13 mouse cellular contexts compared by ENCODE assay signal in the genomic region with DNA sequence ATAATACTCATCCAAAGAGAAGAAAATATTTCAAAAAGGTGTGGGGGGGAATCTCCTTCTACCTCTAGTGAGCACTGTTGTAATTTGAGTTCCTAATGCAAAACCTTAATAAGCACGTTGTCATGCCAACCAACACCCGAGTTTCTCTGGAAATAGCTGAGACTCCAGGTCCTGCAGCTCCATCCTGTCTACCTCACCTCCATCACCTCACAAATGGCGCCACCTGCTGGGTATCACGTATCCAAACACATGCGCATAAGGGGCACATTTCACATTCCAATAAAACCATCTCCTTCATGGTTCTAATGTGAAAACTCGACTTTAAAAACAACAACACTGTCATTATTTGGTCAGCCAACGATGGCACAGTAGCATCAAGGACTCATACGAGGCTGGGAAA. TPM values are rescaled to one million over a fixed set of nuclear protein-coding genes. Genes with fewer than 3 reads are reported as not detected.
DNase-seq lines count a peak whose midpoint lies in the region; ATAC-seq and TF ChIP-seq lines count a peak whose summit lies in the region.
"Had no signal": no experiment of that assay in that cellular context is flagged by ENCODE, and none has a peak within 500 bp of the region (broad histone marks: within the 10 kb centered on the region; RNA-seq: fewer than 3 reads in every experiment).

No protein-coding gene starts in this region.

- H3K27me3 ChIP-seq in liver, adult 2 months (ENCODE audit: control insufficient read depth, insufficient read depth, low read length), result no peaks in the 10 kb centered on the region
- H3K27me3 ChIP-seq in liver, embryonic 12.5 days (replicated peaks), result no peaks in the 10 kb centered on the region
- no peaks in the 10 kb centered on the region for H3K27me3 ChIP-seq in midbrain, embryonic 14.5 days (ENCODE audit: control insufficient read depth, insufficient read depth, low read length)

- no peak for TF ChIP-seq POLR2A in liver, adult 2 months (IDR thresholded peaks at IDR 0.05; ENCODE audit: extremely low read depth, insufficient read depth, low read length)

- no peak overlapping the region for H3K4me3 ChIP-seq in liver, adult 2 months (ENCODE audit: insufficient read depth, low read depth, low read length)
- no peak overlapping the region for H3K4me3 ChIP-seq in liver, embryonic 12.5 days
- H3K4me3 ChIP-seq in midbrain, embryonic 14.5 days (replicated peaks; ENCODE audit: low read depth, low read length), result no peak overlapping the region

- no peak overlapping the region for H3K9ac ChIP-seq in liver, adult 2 months (ENCODE audit: low read depth, low read length)
- H3K9ac ChIP-seq in liver, embryonic 12.5 days, result no peak overlapping the region
- H3K9ac ChIP-seq in midbrain, embryonic 14.5 days (replicated peaks; ENCODE audit: low read length), result no peak overlapping the region

- H3K9me3 ChIP-seq in liver, embryonic 12.5 days (replicated peaks), result no peaks in the 10 kb centered on the region
- H3K9me3 ChIP-seq in midbrain, embryonic 14.5 days (ENCODE audit: control insufficient read depth, low read length), result peaks cover 4% of the 10 kb centered on the region; the same call in 1 of the 2 replicates

- no peaks in the 10 kb centered on the region for H3K36me3 ChIP-seq in liver, adult 2 months (ENCODE audit: control insufficient read depth, insufficient read depth, low read length)
- H3K36me3 ChIP-seq in liver, embryonic 12.5 days, result no peaks in the 10 kb centered on the region
- H3K36me3 ChIP-seq in midbrain, embryonic 14.5 days (ENCODE audit: control insufficient read depth, insufficient read depth, low read length), result no peaks in the 10 kb centered on the region

- no peak for ATAC-seq in liver, embryonic 12.5 days
- no peak for ATAC-seq in midbrain, embryonic 14.5 days (ENCODE audit: low FRiP score, low TSS enrichment)

- TF ChIP-seq CTCF in liver, adult 2 months (IDR thresholded peaks at IDR 0.05; ENCODE audit: low read depth, low read length), result peak; percentile 18; the same call in 1 of the 2 replicates

- no peaks in the 10 kb centered on the region for H3K4me1 ChIP-seq in liver, adult 2 months (ENCODE audit: control insufficient read depth, insufficient read depth, low read length)
- H3K4me1 ChIP-seq in liver, embryonic 12.5 days, result no peaks in the 10 kb centered on the region
- no peaks in the 10 kb centered on the region for H3K4me1 ChIP-seq in midbrain, embryonic 14.5 days (ENCODE audit: control insufficient read depth, insufficient read depth, low read length)

- DNase-seq in adrenal gland, postnatal 36 days, result peak; percentile 24 to 42
- DNase-seq in adrenal gland, postnatal 10 days, result no peak
- no peak for DNase-seq in liver, adult 2 months (ENCODE audit: extremely low read depth, low read depth, low spot score)
- peak; percentile 83 for DNase-seq in ZHBTc4 (ENCODE audit: low read depth, low spot score)
- peak; percentile 26 for DNase-seq in retina, embryonic 14.5 days (ENCODE audit: low spot score)
- DNase-seq in midbrain, embryonic 14.5 days, result no peak
- DNase-seq in ovary, postnatal 14 days (ENCODE audit: low spot score), result no peak
- DNase-seq: cerebellum, adult 11 months; gastrocnemius, postnatal 25 days had no signal

- no peak overlapping the region for H3K27ac ChIP-seq in liver, adult 2 months (replicated peaks; ENCODE audit: insufficient read depth, low read depth, low read length)
- H3K27ac ChIP-seq in liver, embryonic 12.5 days, result no peak overlapping the region
- no peak overlapping the region for H3K27ac ChIP-seq in midbrain, embryonic 14.5 days (replicated peaks; ENCODE audit: low read depth, low read length)
- H3K27ac ChIP-seq: macrophage had no signal

- H3K4me2 ChIP-seq in liver, embryonic 12.5 days, result no peak overlapping the region
- no peak overlapping the region for H3K4me2 ChIP-seq in midbrain, embryonic 14.5 days (ENCODE audit: low read length)

- 57% methylated on average over 8 of the region's 8 CpGs for WGBS in liver, adult 2 months
- WGBS in liver, embryonic 12.5 days (ENCODE audit: insufficient replicate concordance), result 44% methylated on average over 8 of the region's 8 CpGs
- WGBS in midbrain, embryonic 14.5 days, result 60% methylated on average over 8 of the region's 8 CpGs

- no peaks in the 10 kb centered on the region for H3K79me2 ChIP-seq in liver, adult 2 months (ENCODE audit: control insufficient read depth, insufficient read depth, low read length)

RNA-seq across cellular contexts. Expression of a gene that starts 14.0 kb away (rescaled TPM):
- total RNA-seq in adrenal gland, postnatal 36 days (2021), result not detected
- not detected for total RNA-seq in adrenal gland, postnatal 10 days (2021)
- not detected in 2 replicates for total RNA-seq in liver, adult 2 months (2014; rRNA removed)
- not detected in 2 replicates for polyA plus RNA-seq in liver, adult 2 months (2012; rRNA removed)
- not detected in 2 replicates for polyA plus RNA-seq in liver, embryonic 12.5 days (2016; fragmentation: Nextera tagmentation; extraction: Ambion mirVana)
- not detected in 2 replicates for polyA plus RNA-seq in midbrain, embryonic 14.5 days (2014; fragmentation: Nextera tagmentation; extraction: Ambion mirVana)
- total RNA-seq: gastrocnemius, postnatal 25 days had no signal
- polyA plus RNA-seq: kidney, embryonic 16.5 days; macrophage had no signal

RNA-seq across cellular contexts. Expression of a gene that starts 15.4 kb away (rescaled TPM):
- total RNA-seq in adrenal gland, postnatal 36 days (2021), result under 1 TPM in 1 of 2 experiments, not detected in 1; 0.20 TPM
- not detected for total RNA-seq in adrenal gland, postnatal 10 days (2021)
- not detected in 2 replicates for total RNA-seq in liver, adult 2 months (2014; rRNA removed)
- not detected in 2 replicates for polyA plus RNA-seq in liver, adult 2 months (2012; rRNA removed)
- polyA plus RNA-seq in liver, embryonic 12.5 days (2016; fragmentation: Nextera tagmentation; extraction: Ambion mirVana), result not detected in 2 replicates
- not detected in 2 replicates for polyA plus RNA-seq in midbrain, embryonic 14.5 days (2014; fragmentation: Nextera tagmentation; extraction: Ambion mirVana)
- total RNA-seq: gastrocnemius, postnatal 25 days had no signal
- polyA plus RNA-seq: C2C12; kidney, embryonic 16.5 days; macrophage had no signal

RNA-seq across cellular contexts. Expression of a gene that starts 17.4 kb away (rescaled TPM):
- total RNA-seq in adrenal gland, postnatal 36 days (2021), result not detected
- total RNA-seq in adrenal gland, postnatal 10 days (2021), result not detected
- not detected in 2 replicates for total RNA-seq in liver, adult 2 months (2014; rRNA removed)
- polyA plus RNA-seq in liver, adult 2 months (2012; rRNA removed), result not detected in 2 replicates
- not detected in 2 replicates for polyA plus RNA-seq in liver, embryonic 12.5 days (2016; fragmentation: Nextera tagmentation; extraction: Ambion mirVana)
- not detected in 2 replicates for polyA plus RNA-seq in midbrain, embryonic 14.5 days (2014; fragmentation: Nextera tagmentation; extraction: Ambion mirVana)
- total RNA-seq: gastrocnemius, postnatal 25 days had no signal
- polyA plus RNA-seq: kidney, embryonic 16.5 days; macrophage had no signal

Comparison
In these comparisons a context has a peak if more than half of its experiments do, and no peak if none do; other contexts are left out.
1. DNase-seq: peak in adrenal gland, postnatal 36 days (2 of 2), ZHBTc4 (single experiment) and retina, embryonic 14.5 days (single experiment); none in adrenal gland, postnatal 10 days (single experiment), liver, adult 2 months (single experiment), midbrain, embryonic 14.5 days (single experiment) and ovary, postnatal 14 days (single experiment).